Mouse (Mus musculus): Measurements from ENCODE around the gene Lrrc29. TPM values are rescaled to one million over a fixed set of nuclear protein-coding genes. Genes with fewer than 3 reads are reported as not detected.
"Not testable (repeated sequence)": the region's sequence is repeated elsewhere in the genome, so short reads cannot be mapped to it uniquely, and the experiment has no call there.

The Lrrc29 gene
- polyA plus RNA-seq, 1 experiment: 1.6 TPM

GRCm38 (mm10) chr8:105294776-105295175 is 31.3 kb downstream of the Lrrc29 start:
- H3K4me1 ChIP-seq (ENCODE audit: control insufficient read depth, insufficient read depth, low read length): no peaks in the 10 kb centered on the region
- TF ChIP-seq POLR2A (IDR thresholded peaks at IDR 0.05; ENCODE audit: low read depth, low read length) (no peak), CTCF (IDR thresholded peaks at IDR 0.05; ENCODE audit: borderline replicate concordance, insufficient read depth, low read length) (no peak)
- no peak overlapping the region for H3K27ac ChIP-seq (ENCODE audit: insufficient read depth, low read length)
- H3K4me3 ChIP-seq (ENCODE audit: insufficient read depth, low read length): no peak overlapping the region

GRCm38 (mm10) chr8:105293405-105293804 is 32.7 kb downstream of the Lrrc29 start:
- Histone ChIP-seq H3K27ac (ENCODE audit: insufficient read depth, low read length) (no peak overlapping the region), H3K4me3 (ENCODE audit: insufficient read depth, low read length) (no peak overlapping the region), H3K4me1 (ENCODE audit: control insufficient read depth, insufficient read depth, low read length) (no peaks in the 10 kb centered on the region)
- TF ChIP-seq POLR2A (IDR thresholded peaks at IDR 0.05; ENCODE audit: low read depth, low read length) (no peak), CTCF (IDR thresholded peaks at IDR 0.05; ENCODE audit: borderline replicate concordance, insufficient read depth, low read length) (no peak)

DNA sequence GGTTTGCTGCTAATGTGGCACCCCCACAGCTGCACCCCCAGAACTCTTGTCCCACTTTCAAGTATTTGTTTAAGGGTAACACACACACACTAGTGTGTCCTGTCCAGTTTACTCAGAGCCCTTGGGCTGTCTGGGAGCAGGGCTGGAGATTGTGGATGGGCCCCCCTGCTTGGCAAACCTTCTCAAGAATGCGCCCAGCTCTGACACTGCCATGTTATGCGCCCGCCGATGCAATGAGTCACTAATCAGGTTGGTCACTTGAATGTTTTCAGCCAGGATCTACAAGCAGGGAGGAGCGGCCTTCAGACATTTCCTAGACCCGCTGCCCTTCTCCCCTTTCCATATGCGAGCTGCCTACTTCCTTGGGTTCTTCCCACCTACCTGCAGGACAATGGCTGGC is 33.6 kb downstream of the Lrrc29 start:
- no peak overlapping the region for H3K27ac ChIP-seq (ENCODE audit: insufficient read depth, low read length)
- no peak for TF ChIP-seq CTCF (IDR thresholded peaks at IDR 0.05; ENCODE audit: borderline replicate concordance, insufficient read depth, low read length)
- no peak for TF ChIP-seq POLR2A (IDR thresholded peaks at IDR 0.05; ENCODE audit: low read depth, low read length)
- H3K4me1 ChIP-seq (ENCODE audit: control insufficient read depth, insufficient read depth, low read length): no peaks in the 10 kb centered on the region
- no peak overlapping the region for H3K4me3 ChIP-seq (ENCODE audit: insufficient read depth, low read length)

- H3K4me1 ChIP-seq (ENCODE audit: control insufficient read depth, insufficient read depth, low read length); H3K27ac ChIP-seq (ENCODE audit: insufficient read depth, low read length); H3K4me3 ChIP-seq (ENCODE audit: insufficient read depth, low read length): not testable (repeated sequence)
Measured at GRCm38 (mm10) chr8:105291802-105292201, 34.3 kb downstream of the Lrrc29 start.

GRCm38 (mm10) chr8:105291364-105291763 is 34.7 kb downstream of the Lrrc29 start:
- H3K4me3 ChIP-seq (ENCODE audit: insufficient read depth, low read length); H3K27ac ChIP-seq (ENCODE audit: insufficient read depth, low read length); H3K4me1 ChIP-seq (ENCODE audit: control insufficient read depth, insufficient read depth, low read length): not testable (repeated sequence)

DNA sequence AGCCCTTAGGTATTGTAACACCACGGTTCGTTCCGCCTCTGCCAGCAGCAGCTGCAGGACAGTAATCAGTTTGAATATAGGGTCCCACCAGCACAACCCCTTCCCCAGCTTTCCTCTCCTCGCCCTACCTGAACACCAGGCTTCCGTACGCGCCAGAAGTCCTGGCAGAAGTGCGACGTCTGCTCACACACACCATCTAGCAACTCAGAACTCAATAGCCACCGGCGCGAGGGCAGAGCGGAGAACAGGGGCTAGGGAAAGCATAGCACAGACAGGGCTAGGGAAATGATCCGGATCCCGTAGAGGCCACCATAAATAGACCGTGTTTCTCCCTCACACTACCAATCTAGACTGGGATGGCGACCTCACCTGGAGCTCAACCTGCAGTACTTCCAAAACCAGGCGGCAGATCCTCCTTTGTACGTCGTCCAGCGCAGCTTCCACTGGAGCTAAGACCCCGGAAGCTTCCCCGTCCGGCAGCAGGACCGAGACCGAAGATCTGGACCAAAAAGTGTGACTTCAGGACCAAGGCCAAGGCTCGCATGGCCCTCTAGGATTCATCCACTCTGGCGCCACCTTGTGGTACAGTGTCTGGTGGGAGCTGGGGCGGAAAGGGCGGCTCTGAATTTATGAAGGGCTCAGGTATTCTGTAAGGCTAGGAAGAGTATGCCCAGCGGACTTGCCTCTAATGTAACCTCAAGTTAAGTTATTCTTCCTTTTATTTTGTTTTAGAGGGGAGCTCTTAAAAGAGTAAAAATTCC is 35.3 kb downstream of the Lrrc29 start:
- Histone ChIP-seq H3K4me1 (ENCODE audit: control insufficient read depth, insufficient read depth, low read length) (no peaks in the 10 kb centered on the region), H3K27ac (ENCODE audit: insufficient read depth, low read length) (no peak overlapping the region), H3K4me3 (ENCODE audit: insufficient read depth, low read length) (no peak overlapping the region)
- TF ChIP-seq CTCF (IDR thresholded peaks at IDR 0.05; ENCODE audit: borderline replicate concordance, insufficient read depth, low read length): peak; percentile 91
- TF ChIP-seq POLR2A (IDR thresholded peaks at IDR 0.05; ENCODE audit: low read depth, low read length): no peak

DNA sequence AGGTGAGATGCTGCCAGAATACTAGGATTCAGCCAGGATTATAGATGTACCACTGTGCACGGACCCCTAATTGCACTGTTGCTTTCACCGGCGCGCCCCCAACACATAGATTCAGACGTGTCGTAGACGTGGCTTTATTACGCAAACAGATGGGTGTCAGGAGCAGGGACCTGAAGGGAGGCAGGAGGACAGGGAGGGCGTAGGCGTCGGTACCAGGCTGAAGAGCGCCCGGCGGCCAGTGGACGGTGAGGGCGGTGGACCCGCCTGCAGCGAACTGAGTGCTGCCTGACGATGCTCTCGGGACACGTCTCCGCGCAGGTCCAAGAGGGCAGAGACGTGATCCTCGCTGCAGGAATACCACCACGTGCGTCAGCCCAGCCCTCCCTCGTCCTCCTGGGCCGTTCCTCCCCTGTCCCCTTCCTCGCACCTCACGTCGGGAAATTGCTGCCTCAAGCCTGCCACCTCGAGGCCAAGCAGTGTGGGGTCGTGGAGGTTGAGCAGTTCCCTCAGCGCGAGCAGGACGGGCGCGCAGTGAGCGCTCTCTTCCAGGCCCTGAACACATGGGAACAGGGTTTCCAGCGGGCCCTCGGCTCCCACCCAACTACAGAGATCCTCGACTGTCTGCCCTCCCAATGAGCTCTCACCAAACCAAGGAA is 36.1 kb downstream of the Lrrc29 start, which contains the start of gene 4931428F04Rik:
4931428F04Rik (minus strand) TSS at position 60 of the 656 bp plus-strand sequence.
- no peaks in the 10 kb centered on the region for H3K4me1 ChIP-seq (ENCODE audit: control insufficient read depth, insufficient read depth, low read length)
- peak within 1 kb of the TSS; percentile 37 for H3K4me3 ChIP-seq (ENCODE audit: insufficient read depth, low read length)
- TF ChIP-seq CTCF (IDR thresholded peaks at IDR 0.05; ENCODE audit: borderline replicate concordance, insufficient read depth, low read length) (peak; percentile 89), POLR2A (IDR thresholded peaks at IDR 0.05; ENCODE audit: low read depth, low read length) (no peak)
- peak within 1 kb of the TSS; percentile 55 for H3K27ac ChIP-seq (ENCODE audit: insufficient read depth, low read length)

DNA sequence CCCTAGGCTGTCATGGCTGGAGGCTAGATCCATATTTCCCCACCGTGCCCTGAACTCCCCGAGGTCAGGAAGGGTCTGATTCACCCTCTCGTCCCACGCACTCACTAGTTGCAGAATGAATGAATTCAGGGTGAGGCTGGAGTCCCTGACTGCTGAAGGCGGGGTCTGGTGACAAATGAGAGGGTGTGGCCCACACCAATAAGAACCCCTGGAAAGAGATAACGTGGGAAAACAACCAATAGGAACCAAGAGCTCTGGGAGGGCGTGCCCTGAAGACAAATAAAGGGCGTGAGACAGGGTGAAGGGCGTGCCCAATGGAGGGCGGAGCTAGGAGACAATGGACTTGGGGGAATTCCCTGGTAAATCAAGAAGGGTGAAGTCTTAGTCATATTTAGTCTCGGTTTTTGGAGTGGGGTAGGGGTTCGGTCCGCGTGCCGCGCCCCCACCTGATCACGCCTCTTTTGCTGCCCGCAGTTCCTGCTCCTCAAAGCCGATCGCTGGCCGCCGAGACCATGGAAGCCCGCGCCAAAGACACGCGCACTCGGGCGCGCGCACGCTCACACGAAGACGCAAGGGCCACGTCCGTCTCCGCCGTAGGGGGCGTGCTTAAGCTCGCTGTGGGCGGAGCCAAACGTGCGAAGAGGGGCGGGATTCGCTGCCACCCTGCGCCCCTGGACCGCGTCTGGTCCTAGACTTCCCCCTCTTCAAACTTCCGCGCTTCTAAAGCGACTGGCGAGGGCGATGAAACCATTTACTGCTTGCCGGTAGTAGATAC is 36.9 kb downstream of the Lrrc29 start:
- Histone ChIP-seq H3K4me1 (ENCODE audit: control insufficient read depth, insufficient read depth, low read length) (no peaks in the 10 kb centered on the region), H3K4me3 (ENCODE audit: insufficient read depth, low read length) (peak overlapping the region; percentile 37), H3K27ac (ENCODE audit: insufficient read depth, low read length) (peak overlapping the region; percentile 55)
- peak; percentile 70 for TF ChIP-seq POLR2A (IDR thresholded peaks at IDR 0.05; ENCODE audit: low read depth, low read length)
- TF ChIP-seq CTCF (IDR thresholded peaks at IDR 0.05; ENCODE audit: borderline replicate concordance, insufficient read depth, low read length): no peak

DNA sequence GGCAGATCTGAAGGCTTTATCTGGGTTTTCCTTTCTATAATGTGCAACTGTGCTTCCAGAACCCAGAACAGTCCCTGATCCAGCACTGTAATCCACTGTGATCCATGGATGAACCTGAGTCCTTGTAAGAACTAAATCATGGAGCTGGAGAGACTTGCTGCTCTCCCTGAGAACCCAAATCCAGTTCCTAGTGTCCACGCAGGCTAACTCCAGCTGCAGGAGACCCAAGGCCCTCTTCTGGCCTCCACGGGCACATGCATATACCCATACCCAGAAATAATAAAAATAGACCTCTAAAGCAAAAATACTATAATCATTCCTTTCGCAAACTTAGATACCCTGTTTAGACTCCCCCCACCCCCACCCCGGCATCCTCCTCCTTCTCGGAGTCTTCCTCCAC is 37.8 kb downstream of the Lrrc29 start:
- Histone ChIP-seq H3K4me3 (ENCODE audit: insufficient read depth, low read length) (peak overlapping the region; percentile 20), H3K4me1 (ENCODE audit: control insufficient read depth, insufficient read depth, low read length) (no peaks in the 10 kb centered on the region), H3K27ac (ENCODE audit: insufficient read depth, low read length) (no peak overlapping the region)
- TF ChIP-seq POLR2A (IDR thresholded peaks at IDR 0.05; ENCODE audit: low read depth, low read length) (no peak), CTCF (IDR thresholded peaks at IDR 0.05; ENCODE audit: borderline replicate concordance, insufficient read depth, low read length) (no peak)

- H3K4me3 ChIP-seq (ENCODE audit: insufficient read depth, low read length): no peak overlapping the region
- H3K27ac ChIP-seq (ENCODE audit: insufficient read depth, low read length): no peak overlapping the region
- no peaks in the 10 kb centered on the region for H3K4me1 ChIP-seq (ENCODE audit: control insufficient read depth, insufficient read depth, low read length)
- TF ChIP-seq POLR2A (IDR thresholded peaks at IDR 0.05; ENCODE audit: low read depth, low read length): no peak
- TF ChIP-seq CTCF (IDR thresholded peaks at IDR 0.05; ENCODE audit: borderline replicate concordance, insufficient read depth, low read length): no peak
Measured at GRCm38 (mm10) chr8:105286907-105287306, 39.2 kb downstream of the Lrrc29 start.

Measured in embryonic fibroblast, embryonic 13.5 days (primary cell).